Mouse (Mus musculus) midbrain, embryonic 14.5 days (tissue): ENCODE measurements at regions not wholly inside any gene's neighbourhood (a gene's known extent, or its start where the extent isn't known, plus 50 kb on each side); places are given as distances from the start of the nearest gene placed in this dataset.
A peak's percentile ranks its signal among the peaks of the same experiment; 100 is the strongest.

Experiments
- ATAC-seq: fragments of 200-750 bp; cut with Nextera tagmentation; 2 replicates; pipeline ENCODE4 v1.8.0; 2017; ENCODE audit warnings: moderate number of reproducible peaks, moderate library complexity; ENCODE audit not compliant: low FRiP score, low TSS enrichment
- DNase-seq: peaks from one replicate; pipeline ENCODE4 v3.0.0-alpha.2; 2015
- H3K27ac ChIP-seq: fragments of 300-500 bp; sonication (generic); replicated peaks from 2 replicates; pipeline ENCODE4 v1.5.1; 2014; ENCODE audit warnings: mild to moderate bottlenecking, low read depth, low read length, moderate library complexity
- H3K27me3 ChIP-seq: fragments of 300-500 bp; sonication (generic); 2 replicates; pipeline ENCODE4 v1.6.1; 2014; ENCODE audit warnings: low read length, control low read depth, mixed read lengths; ENCODE audit not compliant: control insufficient read depth, insufficient read depth
- H3K36me3 ChIP-seq: fragments of 300-500 bp; sonication (generic); 2 replicates; pipeline ENCODE4 v1.6.1; 2014; ENCODE audit warnings: low read length, control low read depth; ENCODE audit not compliant: control insufficient read depth, insufficient read depth
- H3K4me1 ChIP-seq: fragments of 300-500 bp; sonication (generic); 2 replicates; pipeline ENCODE4 v1.6.1; 2014; ENCODE audit warnings: mild to moderate bottlenecking, antibody characterized with exemption, low read length, control low read depth; ENCODE audit not compliant: control insufficient read depth, insufficient read depth
- H3K4me2 ChIP-seq: fragments of 300-500 bp; sonication (generic); 2 replicates; pipeline ENCODE4 v1.6.1; 2014; ENCODE audit warnings: mild to moderate bottlenecking, low read length, moderate library complexity
- H3K4me3 ChIP-seq: fragments of 300-500 bp; sonication (generic); replicated peaks from 2 replicates; pipeline ENCODE4 v1.5.1; 2014; ENCODE audit warnings: low read depth, low read length
- H3K9ac ChIP-seq: fragments of 300-500 bp; sonication (generic); replicated peaks from 2 replicates; pipeline ENCODE4 v1.6.1; 2014; ENCODE audit warnings: mild to moderate bottlenecking, low read length, moderate library complexity
- H3K9me3 ChIP-seq: fragments of 300-500 bp; sonication (generic); 2 replicates; pipeline ENCODE4 v1.6.1; 2016; ENCODE audit warnings: low read length, control low read depth, mixed read lengths; ENCODE audit not compliant: control insufficient read depth
- WGBS: fragments of 180-500 bp; shearing (Covaris S2); extraction: QIAGEN DNeasy Blood & Tissue Kit; methylation state at CpG from one replicate; pipeline ENCODE4 v1.1.7; 2014; 5-methylcytosine and 5-hydroxymethylcytosine counted together

GRCm38 (mm10) chr7:135860288-135860687 lies 144.1 kb upstream of the Mki67 start:
- peaks cover 7% of the 10 kb centered on the region for H3K4me1 ChIP-seq
- H3K27me3 ChIP-seq: no peaks in the 10 kb centered on the region
- DNase-seq: no peak
- H3K4me3 ChIP-seq: no peak overlapping the region
- H3K9ac ChIP-seq: no peak overlapping the region
- ATAC-seq: no peak
- no peaks in the 10 kb centered on the region for H3K9me3 ChIP-seq
- H3K27ac ChIP-seq: no peak overlapping the region
- no peaks in the 10 kb centered on the region for H3K36me3 ChIP-seq
- WGBS: 75% methylated on average over 4 of the region's 4 CpGs
- no peak overlapping the region for H3K4me2 ChIP-seq

- H3K36me3 ChIP-seq: no peaks in the 10 kb centered on the region
- H3K4me3 ChIP-seq: no peak overlapping the region
- H3K4me1 ChIP-seq: peaks cover 7% of the 10 kb centered on the region
- no peak overlapping the region for H3K4me2 ChIP-seq
- no peak for ATAC-seq
- no peak overlapping the region for H3K27ac ChIP-seq
- no peak for DNase-seq
- H3K27me3 ChIP-seq: no peaks in the 10 kb centered on the region
- no peaks in the 10 kb centered on the region for H3K9me3 ChIP-seq
- WGBS: 72% methylated on average over 14 of the region's 14 CpGs
- H3K9ac ChIP-seq: no peak overlapping the region
Observed at GRCm38 (mm10) chr7:135860741-135861408, 144.7 kb upstream of the Mki67 start.

GRCm38 (mm10) chr7:135861409-135861805 lies 145.2 kb upstream of the Mki67 start:
- no peak overlapping the region for H3K4me3 ChIP-seq
- no peak overlapping the region for H3K9ac ChIP-seq
- 65% methylated on average over 7 of the region's 7 CpGs for WGBS
- no peak overlapping the region for H3K27ac ChIP-seq
- no peaks in the 10 kb centered on the region for H3K27me3 ChIP-seq
- DNase-seq (no peak), ATAC-seq (no peak)
- no peaks in the 10 kb centered on the region for H3K36me3 ChIP-seq
- peaks cover 7% of the 10 kb centered on the region for H3K4me1 ChIP-seq
- H3K4me2 ChIP-seq: no peak overlapping the region
- H3K9me3 ChIP-seq: no peaks in the 10 kb centered on the region

- Histone ChIP-seq H3K27me3 (no peaks in the 10 kb centered on the region), H3K9ac (no peak overlapping the region), H3K36me3 (no peaks in the 10 kb centered on the region), H3K9me3 (no peaks in the 10 kb centered on the region), H3K27ac (no peak overlapping the region), H3K4me2 (no peak overlapping the region), H3K4me3 (no peak overlapping the region), H3K4me1 (peaks cover 7% of the 10 kb centered on the region)
- DNase-seq (peak; percentile 18), ATAC-seq (no peak)
- WGBS: 60% methylated on average over 22 of the region's 22 CpGs
Observed at GRCm38 (mm10) chr7:135863581-135864426, 147.6 kb upstream of the Mki67 start.

- Histone ChIP-seq H3K27ac (no peak overlapping the region), H3K4me3 (no peak overlapping the region), H3K9ac (no peak overlapping the region), H3K4me2 (no peak overlapping the region), H3K36me3 (no peaks in the 10 kb centered on the region), H3K4me1 (no peaks in the 10 kb centered on the region), H3K9me3 (no peaks in the 10 kb centered on the region), H3K27me3 (no peaks in the 10 kb centered on the region)
- DNase-seq: no peak
- no peak for ATAC-seq
- 87% methylated on average over 6 of the region's 6 CpGs for WGBS
Observed at GRCm38 (mm10) chr7:135870981-135871380, 154.8 kb upstream of the Mki67 start.

- Histone ChIP-seq H3K9ac (no peak overlapping the region), H3K4me1 (no peaks in the 10 kb centered on the region), H3K36me3 (no peaks in the 10 kb centered on the region), H3K4me3 (no peak overlapping the region), H3K27me3 (no peaks in the 10 kb centered on the region), H3K4me2 (no peak overlapping the region), H3K9me3 (no peaks in the 10 kb centered on the region), H3K27ac (no peak overlapping the region)
- DNase-seq: no peak
- ATAC-seq: no peak
- WGBS: 75% methylated on average over 6 of the region's 6 CpGs
Observed at GRCm38 (mm10) chr7:135877091-135877874, 161.1 kb upstream of the Mki67 start.

GRCm38 (mm10) chr7:135878750-135879149 lies 162.6 kb upstream of the Mki67 start:
- Histone ChIP-seq H3K36me3 (no peaks in the 10 kb centered on the region), H3K4me3 (no peak overlapping the region), H3K9ac (no peak overlapping the region), H3K9me3 (no peaks in the 10 kb centered on the region), H3K27ac (no peak overlapping the region), H3K4me1 (no peaks in the 10 kb centered on the region), H3K4me2 (no peak overlapping the region), H3K27me3 (no peaks in the 10 kb centered on the region)
- ATAC-seq (no peak), DNase-seq (no peak)
- WGBS: 85% methylated on average over 3 of the region's 3 CpGs

- Histone ChIP-seq H3K36me3 (no peaks in the 10 kb centered on the region), H3K4me2 (no peak overlapping the region), H3K27ac (no peak overlapping the region), H3K9me3 (no peaks in the 10 kb centered on the region), H3K4me3 (no peak overlapping the region), H3K4me1 (no peaks in the 10 kb centered on the region), H3K27me3 (no peaks in the 10 kb centered on the region), H3K9ac (no peak overlapping the region)
- DNase-seq (no peak), ATAC-seq (no peak)
- WGBS: 79% methylated on average over 9 of the region's 9 CpGs
Observed at GRCm38 (mm10) chr7:135880446-135880845, 164.3 kb upstream of the Mki67 start.
